Mouse (Mus musculus) thymus, adult 2 months (tissue): ENCODE results near the gene Itgb6. TPM values are rescaled to one million over a fixed set of nuclear protein-coding genes. Genes with fewer than 3 reads are reported as not detected.

Experiments used
- DNase-seq: peaks from one replicate; pipeline ENCODE4 v3.0.0; 2021
- H3K27ac ChIP-seq: fragments of 200-500 bp; 2 replicates; pipeline ENCODE4 v1.5.1; 2012; ENCODE audit warnings: low read length, control low read depth; ENCODE audit not compliant: control insufficient read depth, insufficient read depth
- H3K27me3 ChIP-seq: fragments of 200-500 bp; 2 replicates; pipeline ENCODE4 v1.6.1; 2012; ENCODE audit warnings: mild to moderate bottlenecking, low read length, moderate library complexity, mixed read lengths; ENCODE audit not compliant: control insufficient read depth, insufficient read depth
- H3K36me3 ChIP-seq: fragments of 200-500 bp; 2 replicates; pipeline ENCODE4 v1.6.1; 2012; ENCODE audit warnings: mild to moderate bottlenecking, low read length, moderate library complexity; ENCODE audit not compliant: control insufficient read depth, insufficient read depth
- H3K4me1 ChIP-seq: fragments of 200-500 bp; replicated peaks from 2 replicates; pipeline ENCODE4 v1.6.1; 2012; ENCODE audit warnings: low read length; ENCODE audit not compliant: control insufficient read depth, insufficient read depth
- H3K4me3 ChIP-seq: fragments of 200-500 bp; 2 replicates; pipeline ENCODE4 v1.5.1; 2012; ENCODE audit warnings: mild to moderate bottlenecking, low read length, control low read depth, moderate library complexity; ENCODE audit not compliant: control insufficient read depth, insufficient read depth
- CTCF ChIP-seq: fragments of 200-500 bp; IDR thresholded peaks from 2 replicates; pipeline ENCODE4 v1.5.1; 2012; ENCODE audit warnings: mild to moderate bottlenecking, control low read depth, low read length, moderate library complexity, borderline replicate concordance; ENCODE audit not compliant: control insufficient read depth, poor library complexity, insufficient read depth; ENCODE audit errors: extremely low read depth
- POLR2A ChIP-seq: fragments of 200-500 bp; IDR thresholded peaks from 2 replicates; pipeline ENCODE4 v1.6.1; 2012; ENCODE audit warnings: mild to moderate bottlenecking, low read length, control low read depth, moderate library complexity; ENCODE audit not compliant: control insufficient read depth, poor library complexity, insufficient read depth; ENCODE audit errors: extremely low read depth
- WGBS: fragments of 180-500 bp; shearing (Covaris S2); methylation state at CpG from one replicate; pipeline ENCODE4 v1.1.7; 2018; 5-methylcytosine and 5-hydroxymethylcytosine counted together
- polyA plus RNA-seq: library from polyadenylated mRNA; depleted of rRNA; stranded (reverse); fragments of >200 nt; gene quantifications from 2 replicates; pipeline ENCODE4 v1.2.3, GENCODE M21; 2012; rRNA removed

Itgb6 gene
- polyA plus RNA-seq: 0.31 and 1.2 TPM in 2 replicates

GRCm38 (mm10) chr2:60722514-60722913, at the start of gene Itgb6:
Itgb6 (minus strand) TSS chr2:60722643.
- Histone ChIP-seq H3K27me3 (no peaks in the 10 kb centered on the region), H3K4me1 (no peaks in the 10 kb centered on the region), H3K36me3 (no peaks in the 10 kb centered on the region), H3K27ac (no peak within 1 kb of the TSS), H3K4me3 (no peak within 1 kb of the TSS)
- TF ChIP-seq POLR2A: no peak
- TF ChIP-seq CTCF: no peak
- 96% methylated on average over 14 of the region's 14 CpGs for WGBS
- no peak for DNase-seq

- no peaks in the 10 kb centered on the region for H3K27me3 ChIP-seq
- no peak for DNase-seq
- peaks cover 14% of the 10 kb centered on the region; the same call in 1 of the 2 replicates for H3K36me3 ChIP-seq
- no peak overlapping the region for H3K4me3 ChIP-seq
- TF ChIP-seq CTCF: no peak
- no peak for TF ChIP-seq POLR2A
- H3K4me1 ChIP-seq: peaks cover 6% of the 10 kb centered on the region; the same call in 1 of the 2 replicates
- no peak overlapping the region for H3K27ac ChIP-seq
- 96% methylated on average over 8 of the region's 8 CpGs for WGBS
These were observed 44.0 kb upstream of the Itgb6 start for GRCm38 (mm10) chr2:60766420-60766819.

GRCm38 (mm10) chr2:60756218-60756617, 33.8 kb upstream of the Itgb6 start:
- peaks cover 19% of the 10 kb centered on the region for H3K36me3 ChIP-seq
- WGBS: 96% methylated on average over 9 of the region's 9 CpGs

GRCm38 (mm10) chr2:60755101-60755500, 32.7 kb upstream of the Itgb6 start:
- 99% methylated on average over 7 of the region's 7 CpGs for WGBS
- Histone ChIP-seq H3K4me3 (no peak overlapping the region), H3K27ac (no peak overlapping the region), H3K4me1 (peaks cover 6% of the 10 kb centered on the region), H3K36me3 (peaks cover 19% of the 10 kb centered on the region), H3K27me3 (0 out of 2 replicates have a peak, but pooled peaks cover 2% of the 10 kb centered on the region)
- TF ChIP-seq POLR2A: no peak
- TF ChIP-seq CTCF: no peak
- no peak for DNase-seq

More at GRCm38 (mm10) chr2:60756218-60756617, 33.8 kb upstream of the Itgb6 start:
- no peak overlapping the region for H3K4me3 ChIP-seq
- H3K27me3 ChIP-seq: no peaks in the 10 kb centered on the region
- peaks cover 6% of the 10 kb centered on the region for H3K4me1 ChIP-seq
- no peak for TF ChIP-seq CTCF
- no peak for TF ChIP-seq POLR2A
- H3K27ac ChIP-seq: peak overlapping the region; percentile 33; the same call in 1 of the 2 replicates
- no peak for DNase-seq

- Histone ChIP-seq H3K27me3 (0 out of 2 replicates have a peak, but pooled peaks cover 2% of the 10 kb centered on the region), H3K4me1 (peaks cover 3% of the 10 kb centered on the region), H3K36me3 (peaks cover 16% of the 10 kb centered on the region), H3K27ac (no peak overlapping the region), H3K4me3 (no peak overlapping the region)
- DNase-seq: no peak
- TF ChIP-seq CTCF (no peak), POLR2A (no peak)
- WGBS: 90% methylated on average over 9 of the region's 9 CpGs
These were observed 28.8 kb upstream of the Itgb6 start for GRCm38 (mm10) chr2:60751274-60751673.

GRCm38 (mm10) chr2:60750591-60750990, 28.1 kb upstream of the Itgb6 start:
- DNase-seq: no peak
- no peaks in the 10 kb centered on the region for H3K4me1 ChIP-seq
- no peak overlapping the region for H3K4me3 ChIP-seq
- WGBS: 29% methylated on average over 3 of the region's 3 CpGs
- H3K36me3 ChIP-seq: peaks cover 10% of the 10 kb centered on the region
- 0 out of 2 replicates have a peak, but pooled peaks cover 2% of the 10 kb centered on the region for H3K27me3 ChIP-seq
- TF ChIP-seq CTCF (no peak), POLR2A (no peak)
- peak overlapping the region; percentile 57; the same call in 1 of the 2 replicates for H3K27ac ChIP-seq
